Mouse (Mus musculus): ENCODE data around the gene Prss8. TPM values are rescaled to one million over a fixed set of nuclear protein-coding genes. Genes with fewer than 3 reads are reported as not detected.
"Not testable (repeated sequence)": the region's sequence is repeated elsewhere in the genome, so short reads cannot be mapped to it uniquely, and the experiment has no call there.

Prss8 gene
- under 1 TPM; 0.45 to 0.96 TPM for total RNA-seq (2021)
- long read RNA-seq, experiment 1, partial matches to known transcripts = 1 of 3 reads
- long read RNA-seq, experiment 1, other reads (novel, unspliced or antisense) = 2 of 3 reads
- long read RNA-seq, experiment 2, partial matches to known transcripts = 0 of 11 reads
- long read RNA-seq, experiment 2, other reads (novel, unspliced or antisense) = 11 of 11 reads

DNA sequence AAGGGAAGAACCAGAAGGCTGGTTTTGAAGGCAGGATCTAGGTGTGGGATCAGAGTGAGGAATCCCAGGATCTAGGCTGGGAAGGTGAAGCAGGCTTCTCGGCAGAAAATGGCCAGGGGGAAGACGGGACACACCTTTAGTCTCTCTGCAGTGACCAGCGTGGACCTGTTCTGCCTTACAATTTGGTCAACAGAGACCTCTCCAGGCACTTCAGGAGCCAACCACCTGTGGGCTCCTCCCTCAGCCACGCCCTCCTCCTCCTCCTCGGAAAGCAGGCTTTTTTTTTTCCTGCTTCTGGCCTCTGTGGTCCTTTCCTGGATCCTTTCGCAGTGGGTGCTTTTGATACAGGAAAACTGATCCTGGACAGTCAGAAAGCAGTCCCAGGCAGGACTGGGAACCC, at the start of gene Prss8:
TSS of gene Prss8 (minus strand) at position 182 of the 400 bp plus-strand sequence.
- no peak for DNase-seq

DNA sequence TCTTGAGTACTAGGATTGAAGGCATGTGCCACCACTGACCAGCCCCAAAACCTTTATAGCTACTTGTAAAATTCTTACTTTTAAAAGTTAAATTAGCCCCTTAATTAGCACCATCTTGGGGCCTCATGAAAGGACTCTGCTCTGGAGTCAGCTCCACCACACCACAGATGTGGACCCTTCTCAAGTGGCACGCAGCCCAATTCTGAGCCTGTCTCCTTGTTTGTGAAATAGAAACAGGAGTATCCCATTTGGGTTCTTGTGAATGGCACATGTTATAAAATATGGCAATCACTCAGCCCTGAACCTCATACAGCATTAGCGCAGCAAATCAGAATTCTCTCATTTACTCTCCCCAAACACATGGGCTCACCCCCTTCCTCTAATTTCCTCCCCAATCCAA, 49.0 kb upstream of the Prss8 start:
- DNase-seq = no peak

DNA sequence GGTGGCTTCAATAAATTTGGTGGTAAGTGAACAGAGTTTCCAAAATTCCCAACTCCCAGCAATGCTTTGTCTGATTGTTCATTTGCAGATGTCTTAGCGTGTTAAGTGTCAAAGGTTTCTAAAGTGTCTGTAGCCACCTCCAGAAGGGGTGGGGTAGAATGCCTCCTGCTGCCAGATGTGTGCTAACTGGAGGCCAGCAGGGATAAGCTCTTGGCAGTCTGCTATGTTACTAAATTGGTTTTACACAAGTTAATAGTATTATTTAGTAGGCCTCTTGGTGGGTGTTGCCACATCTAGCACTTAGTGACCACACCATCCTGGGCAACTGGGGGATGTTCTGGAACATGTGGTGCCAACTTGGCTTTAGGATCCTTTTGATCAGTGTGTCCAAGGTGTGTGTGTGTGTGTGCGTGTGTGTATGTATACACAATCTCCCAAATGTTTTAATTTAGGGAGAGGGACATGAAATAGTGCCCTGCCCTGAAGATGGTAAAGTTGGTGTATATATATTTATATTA, 44.6 kb upstream of the Prss8 start:
- DNase-seq = peak; percentile 44

DNA sequence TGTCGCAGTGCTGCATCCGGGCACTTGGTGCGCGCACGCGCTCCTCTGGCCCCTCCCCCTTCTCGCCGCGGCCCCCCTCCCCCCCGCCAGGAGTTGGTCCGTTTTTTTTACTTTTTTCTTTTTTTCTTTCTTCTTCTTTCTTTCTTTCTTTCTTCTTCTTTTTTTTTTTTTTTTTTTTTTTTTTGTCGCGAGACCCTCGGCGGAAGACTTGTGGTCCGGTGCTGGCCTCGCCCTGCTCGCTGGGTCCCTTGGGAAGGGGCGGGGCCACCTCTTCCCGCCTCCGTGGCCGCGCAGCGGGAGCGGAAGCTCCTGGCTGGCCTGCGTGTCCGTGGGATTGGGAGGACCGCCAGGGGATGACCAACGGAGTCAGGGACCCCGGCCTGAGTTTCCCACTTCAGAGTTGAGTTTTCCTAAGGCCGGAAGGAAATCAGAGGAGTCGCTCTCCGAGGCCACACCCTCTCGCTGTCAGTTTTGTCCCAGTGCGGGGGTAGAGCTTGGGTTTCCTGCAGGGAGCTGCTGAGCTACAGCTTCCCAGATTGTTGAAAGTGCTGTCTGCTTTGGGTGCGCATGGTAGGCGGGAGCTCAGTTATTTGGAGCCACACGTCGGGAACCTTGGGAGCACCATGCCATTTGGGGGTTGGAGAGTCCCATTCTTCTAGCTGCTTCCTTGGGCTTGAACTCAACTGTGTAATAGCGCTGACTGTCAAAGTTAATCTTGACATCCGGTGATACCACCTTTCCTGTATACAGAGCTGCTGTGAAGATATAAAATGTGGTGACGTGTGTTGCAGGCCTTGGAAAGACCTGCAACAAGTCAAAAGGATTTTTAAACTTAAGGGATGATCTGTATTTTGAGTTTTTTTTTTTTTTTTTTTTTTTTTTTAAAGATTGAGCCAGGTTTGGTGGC, 38.3 kb upstream of the Prss8 start:
- peak; percentile 88 for DNase-seq

DNA sequence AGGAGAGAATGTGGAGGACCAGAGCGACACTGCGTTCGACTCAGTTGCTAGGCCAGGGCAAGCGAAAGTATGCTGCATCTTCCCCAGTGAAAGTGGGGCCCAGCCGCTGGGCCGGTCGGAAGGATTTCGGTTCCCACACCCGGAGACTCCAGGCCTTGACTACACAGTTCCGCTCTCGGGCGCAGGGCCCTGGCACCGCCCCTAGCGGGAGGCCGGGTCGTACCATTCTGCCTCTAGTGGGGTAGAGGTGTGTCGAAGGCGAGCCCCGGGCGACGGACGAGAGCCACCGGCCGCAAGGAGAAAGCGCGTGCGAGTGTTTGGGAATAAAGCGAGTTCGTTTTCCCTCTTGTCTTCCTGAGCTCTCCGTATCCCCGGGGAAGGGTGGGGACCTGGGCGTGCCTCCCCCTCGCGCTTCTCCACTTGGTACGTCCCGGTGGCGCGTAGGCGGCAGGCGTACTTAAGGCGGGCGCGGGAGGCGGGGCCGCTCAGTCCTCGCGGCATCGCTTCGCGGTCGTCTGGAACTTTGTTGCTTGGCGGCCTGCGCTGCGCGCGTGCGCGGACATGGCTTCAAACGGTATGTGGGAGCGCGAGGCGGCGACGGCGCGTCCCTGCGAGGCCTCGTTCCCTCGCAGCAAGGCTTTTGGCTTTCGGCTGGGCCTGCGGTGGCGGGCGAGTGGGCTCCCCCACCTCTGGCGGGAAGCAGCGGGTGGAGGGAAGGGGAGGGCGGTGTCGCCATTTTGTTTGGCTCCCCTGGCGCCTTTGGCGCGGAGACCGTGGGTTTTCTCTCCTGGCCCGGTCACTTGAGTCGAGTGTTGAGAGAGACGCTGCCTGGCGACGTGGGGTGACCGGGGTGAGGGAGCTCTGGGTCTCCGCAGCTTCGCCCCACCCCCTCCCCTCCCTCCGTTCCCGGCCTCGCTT, 37.4 kb upstream of the Prss8 start, which contains the start of gene Fus:
TSS of gene Fus (plus strand) at position 454 of the 918 bp plus-strand sequence.
- peak; percentile 98 for DNase-seq

DNA sequence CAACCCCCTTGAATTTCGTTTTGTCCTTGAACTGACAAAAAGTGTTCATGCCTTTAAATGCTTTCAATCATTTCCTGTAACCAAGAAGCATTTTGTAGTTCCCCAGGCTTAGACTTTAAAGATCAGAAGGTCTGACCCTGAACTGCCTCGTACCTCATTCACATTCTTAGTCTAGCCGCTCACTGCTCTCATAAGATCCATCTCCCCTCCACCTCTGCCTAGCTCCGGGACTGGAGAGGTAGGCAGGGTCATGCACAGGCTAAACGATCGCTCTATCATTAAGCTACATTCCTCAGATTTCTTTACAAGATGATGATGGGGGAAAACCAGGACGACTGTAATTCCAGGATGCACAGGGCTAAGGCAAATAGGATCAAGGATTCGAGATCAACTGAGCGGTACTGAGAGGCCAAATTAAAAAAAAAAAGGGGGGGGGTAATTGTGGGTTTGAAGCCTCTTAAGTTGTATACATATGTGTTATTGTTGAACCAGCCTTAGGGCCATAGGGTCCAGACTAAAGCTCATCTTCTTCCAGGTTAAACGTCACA, 36.5 kb upstream of the Prss8 start:
- peak; percentile 29 for DNase-seq

DNA sequence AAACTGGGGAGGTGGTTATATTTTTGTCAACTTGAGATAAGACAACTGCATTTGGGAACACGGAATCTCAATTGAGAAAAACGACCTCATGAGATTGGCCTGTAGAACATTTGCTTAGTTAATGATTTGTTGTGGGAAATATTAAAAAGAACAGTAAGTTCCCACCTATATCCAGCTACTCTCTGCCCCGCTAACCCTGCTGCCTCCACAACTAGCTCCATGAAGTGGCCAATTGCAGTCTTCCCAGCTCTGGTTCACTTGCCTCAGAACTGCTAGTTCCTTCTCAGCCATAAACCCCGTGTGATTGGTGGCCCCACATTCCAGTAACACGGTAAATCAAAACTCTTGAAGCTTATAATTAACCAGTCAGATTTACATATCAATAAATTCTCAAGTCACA, 29.5 kb upstream of the Prss8 start:
- DNase-seq = no peak

DNA sequence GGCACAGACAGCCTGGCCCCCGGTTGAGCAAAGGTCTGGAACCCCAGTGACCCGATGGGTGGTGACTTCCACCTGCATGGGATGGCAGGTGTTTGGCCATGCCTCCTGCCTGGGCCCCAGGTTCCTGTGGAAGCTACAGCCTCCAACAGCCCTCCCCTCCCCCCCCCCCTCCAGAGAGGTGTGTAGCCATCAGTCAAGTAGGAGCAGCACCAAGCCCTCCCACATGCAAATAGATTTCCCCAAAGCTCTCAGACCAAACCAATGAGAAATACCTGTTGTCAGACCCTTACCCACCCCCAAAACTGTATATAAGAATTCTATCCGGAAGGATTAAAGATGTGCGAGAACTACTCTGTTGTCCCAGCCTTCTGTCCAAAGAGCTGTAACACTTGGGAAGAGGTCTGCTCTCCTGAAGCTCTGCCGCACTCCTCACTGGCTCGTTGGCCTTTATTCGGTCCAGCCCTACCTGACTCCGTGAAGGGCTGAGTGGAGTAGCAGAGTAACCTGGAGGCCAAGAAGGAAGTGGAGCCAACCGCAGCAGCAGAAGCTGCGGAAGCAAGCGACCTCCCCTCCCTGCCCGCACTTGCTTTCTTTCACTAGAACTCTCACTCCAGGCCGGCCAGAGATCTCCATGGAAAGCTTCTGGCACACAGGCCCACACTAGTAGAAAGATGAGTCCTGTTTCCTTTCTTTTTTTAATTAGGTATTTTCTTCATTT, 23.1 kb upstream of the Prss8 start:
- DNase-seq = no peak

DNA sequence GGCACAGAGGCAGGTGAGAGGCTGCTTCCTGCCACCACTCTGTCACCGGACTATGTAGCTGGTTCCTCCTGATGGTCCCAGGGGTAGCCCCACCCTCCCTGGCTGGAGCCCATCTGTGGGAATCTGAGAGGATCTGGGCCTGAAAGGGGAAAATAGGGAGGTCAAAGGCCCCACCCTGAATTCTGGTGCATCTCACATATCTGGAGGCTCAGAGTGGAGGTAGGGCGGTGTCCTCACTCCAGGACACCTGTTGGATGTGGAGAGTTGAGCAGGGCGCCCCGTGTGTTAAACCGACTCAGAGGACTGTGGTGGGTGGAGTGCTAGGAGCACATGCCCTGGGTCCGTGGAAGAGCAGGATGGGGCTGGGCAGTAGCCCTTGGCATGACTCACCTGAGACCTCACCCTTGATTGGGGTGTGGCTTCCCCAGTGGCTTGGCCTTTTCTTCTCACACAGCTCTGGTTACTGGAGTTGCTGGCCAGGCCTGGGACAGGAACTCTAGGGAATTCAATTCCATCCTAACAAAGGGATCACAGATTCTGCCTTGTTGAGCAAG, 16.6 kb upstream of the Prss8 start, which contains the start of gene Prss36:
TSS of gene Prss36 (minus strand) at position 256 of the 554 bp plus-strand sequence.
- DNase-seq = no peak

DNA sequence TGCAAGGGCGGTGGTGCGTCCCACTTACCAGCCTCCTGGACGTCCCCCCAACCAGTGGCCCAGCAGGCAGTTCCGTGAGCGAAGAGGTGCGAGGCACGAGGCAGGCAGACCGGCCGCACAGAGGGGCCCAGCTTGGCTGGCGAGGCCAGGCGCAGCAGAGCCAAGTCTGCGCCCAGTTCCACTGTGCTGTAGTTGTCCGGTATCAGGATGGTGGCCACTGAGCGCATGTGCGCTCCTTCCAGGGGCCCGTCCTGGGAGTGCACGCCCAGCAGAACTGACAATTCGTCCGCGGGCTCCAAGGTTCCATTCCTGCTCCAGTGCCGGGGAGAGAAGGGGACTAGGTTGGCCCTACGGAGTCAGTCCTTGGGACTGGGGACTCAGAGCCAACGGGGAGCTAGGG, 14.7 kb upstream of the Prss8 start:
- DNase-seq = peak; percentile 62

DNA sequence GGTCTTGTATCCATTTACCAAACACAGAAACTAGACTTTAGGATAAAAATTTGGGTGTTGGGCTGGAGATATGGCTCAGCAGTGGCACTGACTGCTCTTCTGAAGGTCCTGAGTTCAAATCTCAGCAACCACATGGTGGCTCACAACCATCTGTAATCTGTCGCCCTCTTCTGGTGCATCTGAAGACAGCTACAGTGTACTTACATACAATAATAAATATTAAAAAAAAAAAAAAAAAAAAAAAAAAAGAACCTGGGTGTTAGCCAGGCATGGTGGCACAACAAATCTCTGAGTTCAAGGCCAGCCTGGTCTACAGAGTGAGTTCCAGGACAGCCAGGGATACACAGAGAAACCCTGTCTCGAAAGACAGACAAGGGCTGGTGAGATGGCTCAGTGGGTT, 12.2 kb upstream of the Prss8 start:
- not testable (repeated sequence) for DNase-seq

DNA sequence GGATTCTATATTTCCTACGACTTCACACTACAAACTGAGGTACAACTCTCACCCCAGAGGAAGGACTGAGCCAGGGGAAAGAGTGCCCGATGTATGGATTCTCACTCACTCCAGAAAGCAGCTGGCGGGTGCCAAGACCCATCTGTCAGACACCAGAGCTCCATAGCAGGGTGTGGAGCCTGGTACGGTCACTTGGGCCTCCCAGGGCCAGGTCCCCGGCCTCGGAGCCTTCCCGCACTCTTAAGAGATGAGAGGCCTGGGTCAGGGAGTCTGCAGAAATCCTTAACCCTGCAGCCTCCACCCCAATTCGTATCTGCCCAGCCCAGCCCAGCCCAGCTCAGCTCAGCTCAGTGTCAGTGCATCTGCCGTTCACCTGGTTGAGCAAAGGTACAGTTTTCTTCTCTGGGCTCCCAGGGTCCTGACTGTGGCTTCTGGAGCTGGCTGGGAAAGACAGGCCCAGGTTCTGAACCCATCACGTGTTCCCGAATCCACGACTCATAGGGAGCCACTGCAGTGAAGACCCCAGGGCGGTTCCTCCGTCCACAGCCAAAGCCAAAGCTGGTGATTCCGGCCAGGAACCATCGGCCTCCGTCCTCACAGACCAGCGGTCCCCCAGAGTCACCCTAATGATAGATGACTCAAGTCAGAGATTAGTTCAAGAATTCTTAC, 6.4 kb upstream of the Prss8 start:
- DNase-seq = no peak

DNA sequence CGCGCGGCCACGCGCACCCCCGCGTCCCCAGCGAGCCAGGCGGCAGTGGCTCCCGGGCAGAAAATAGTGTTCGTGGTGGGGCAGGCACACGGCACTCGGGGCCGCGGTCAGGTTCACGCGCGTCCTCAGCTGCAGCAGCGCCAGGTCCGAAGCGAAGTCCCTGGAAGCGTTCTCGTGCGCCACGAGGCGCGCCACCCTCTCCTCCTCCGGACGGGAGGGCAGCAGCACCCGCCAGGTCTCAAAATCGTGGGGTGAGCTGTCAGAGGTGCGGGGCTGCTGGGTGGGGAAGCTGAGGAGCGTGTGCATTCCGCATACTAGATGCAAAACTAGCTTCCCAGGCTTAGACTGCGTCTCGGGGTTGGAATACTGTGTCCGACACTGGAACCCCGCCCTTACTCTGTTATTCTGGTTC, 5.8 kb upstream of the Prss8 start:
- no peak for DNase-seq

DNA sequence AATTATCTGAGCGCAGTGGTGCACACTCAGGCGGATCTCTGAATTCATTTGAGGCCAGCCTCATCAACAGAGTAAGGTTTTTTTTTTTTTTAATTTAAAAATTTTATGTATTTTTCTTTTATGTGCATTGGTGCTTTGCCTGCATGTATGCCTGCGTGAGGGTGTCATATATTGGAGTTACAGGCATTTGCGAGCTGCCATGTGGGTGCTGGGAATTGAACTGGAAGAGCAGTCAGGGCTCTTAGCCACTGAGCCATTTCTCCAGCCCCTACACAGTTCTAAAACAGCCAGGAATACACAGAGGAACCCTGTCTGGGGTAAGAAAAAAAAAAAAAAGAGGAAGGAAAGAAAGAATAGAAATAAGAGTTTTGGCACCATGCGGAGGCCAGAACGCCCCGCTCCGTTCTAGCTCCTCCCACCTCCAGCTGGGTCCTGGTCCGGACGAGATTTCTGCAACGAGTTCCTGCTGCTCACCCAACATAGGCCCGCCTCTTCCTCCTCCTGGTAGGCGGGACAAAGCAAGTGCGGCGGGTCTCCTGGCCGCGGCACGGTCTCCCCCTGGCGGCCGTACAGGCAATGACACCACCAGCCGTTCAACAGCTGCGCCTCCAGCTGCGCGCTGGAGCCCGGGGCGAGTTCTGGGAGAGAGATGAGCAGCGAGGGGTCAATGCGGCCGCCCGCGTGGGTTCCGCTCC, 5.3 kb upstream of the Prss8 start:
- peak; percentile 98 for DNase-seq

DNA sequence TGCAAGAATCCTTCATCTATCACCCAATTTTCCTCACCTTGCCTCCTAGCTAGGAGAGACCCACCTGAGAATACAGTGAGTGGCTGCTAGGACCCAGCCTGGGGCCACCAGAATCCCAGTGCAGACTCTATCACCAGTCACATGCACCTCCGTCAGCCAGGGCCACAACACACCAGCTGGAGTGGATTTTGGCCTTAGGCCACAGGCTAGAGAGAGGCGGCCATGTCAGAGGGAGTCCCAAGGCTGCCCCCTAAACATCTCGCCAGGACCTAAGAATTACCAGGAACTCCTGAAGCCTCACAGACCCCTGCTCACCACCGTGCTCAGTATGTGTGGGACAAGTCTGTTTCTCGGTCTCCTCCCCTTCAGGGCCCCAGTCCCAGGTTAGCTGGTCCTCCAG, 4.2 kb upstream of the Prss8 start:
- DNase-seq = no peak

DNA sequence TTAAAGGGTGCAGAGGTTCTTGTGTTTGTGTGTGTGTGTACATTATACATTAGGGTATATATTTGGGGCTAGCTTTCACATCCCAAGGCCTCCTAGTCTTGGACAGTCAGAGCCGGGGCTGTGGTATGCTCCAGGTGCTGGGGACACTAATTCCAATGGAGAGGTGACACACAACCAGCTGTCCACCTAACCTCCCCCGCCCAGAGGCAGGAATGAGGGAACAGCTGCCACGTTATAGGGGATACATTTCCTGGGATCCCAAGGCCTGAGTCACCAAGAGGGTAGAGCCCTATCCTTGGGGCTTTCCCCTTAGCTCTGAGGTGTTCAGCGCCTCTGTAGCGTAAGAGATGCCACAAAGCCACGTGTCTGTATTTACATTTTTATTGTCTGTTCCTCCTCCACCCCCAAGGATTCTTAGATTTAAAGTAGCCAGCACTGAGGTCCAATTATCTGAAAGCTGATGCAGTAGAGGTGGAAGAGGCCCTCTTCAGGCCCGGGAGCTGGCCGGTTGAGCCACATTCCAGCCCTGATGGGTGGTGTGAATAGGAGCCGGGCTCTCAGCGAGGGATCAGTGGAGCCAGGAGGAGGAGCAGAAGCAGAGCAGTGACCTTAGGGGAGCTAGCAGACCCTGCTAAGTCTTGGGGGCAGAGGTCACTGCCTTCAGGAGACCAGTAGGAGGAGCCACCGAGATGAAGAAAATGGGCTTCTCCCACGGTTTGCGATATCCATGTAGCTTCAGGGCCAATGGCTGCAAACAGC, 2.5 kb upstream of the Prss8 start:
- DNase-seq = no peak

DNA sequence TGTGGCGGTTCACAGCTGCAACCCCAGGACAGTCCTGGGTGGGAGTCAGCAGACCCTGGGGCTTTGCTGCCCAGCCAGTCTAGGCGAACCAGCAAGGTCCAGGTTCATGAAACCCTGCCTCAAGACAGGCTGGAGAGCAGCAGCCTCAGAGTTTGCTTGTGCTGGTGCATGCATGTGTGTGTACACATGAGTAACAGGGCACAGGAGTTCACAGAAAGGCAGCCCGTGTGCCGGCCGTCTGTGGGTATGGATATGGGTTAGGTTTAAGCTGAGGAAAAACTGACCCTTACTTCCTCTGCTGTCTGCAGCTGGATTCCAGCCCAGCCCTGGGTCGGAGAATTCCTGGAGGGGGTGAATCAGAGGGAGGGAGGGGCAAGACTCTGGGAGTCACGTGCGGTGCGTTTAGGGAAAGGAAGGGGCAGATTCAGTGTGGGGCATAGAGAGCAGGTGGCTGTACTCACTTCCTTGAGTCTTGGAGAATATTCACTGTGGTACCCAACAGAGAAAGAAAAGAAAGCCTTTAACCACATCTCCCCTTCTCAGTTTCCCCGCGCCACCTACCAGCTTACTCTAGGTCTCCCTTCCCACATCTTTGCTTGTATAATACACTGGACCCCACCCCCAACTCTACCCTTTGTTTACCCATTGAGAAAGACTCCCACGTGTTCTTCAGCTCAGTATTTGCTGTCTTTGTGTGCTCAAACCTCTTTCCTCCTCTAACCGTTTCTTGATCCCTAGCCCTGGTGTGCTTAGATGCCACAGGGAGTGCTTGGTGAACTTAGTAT, 1.6 kb upstream of the Prss8 start:
- DNase-seq = peak; percentile 70

DNA sequence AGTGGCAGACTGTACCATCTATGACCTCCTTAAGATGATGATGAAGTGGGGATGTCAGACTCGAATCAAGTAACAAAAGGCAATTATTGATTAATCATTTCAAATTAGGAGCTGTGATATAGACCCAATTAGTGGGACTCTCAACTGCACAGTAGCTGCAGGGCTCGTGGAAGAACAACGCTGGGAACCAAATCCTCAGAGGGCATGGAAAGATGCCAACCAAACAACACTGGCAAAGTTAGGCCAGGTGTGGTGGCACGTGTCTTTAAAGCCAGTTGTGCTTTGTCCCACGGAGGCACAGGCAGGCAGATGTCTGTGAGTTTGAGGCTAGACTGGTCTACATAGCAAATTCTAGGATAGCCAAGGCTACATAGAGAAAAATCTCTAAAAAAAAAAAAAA, 732 bp upstream of the Prss8 start:
- DNase-seq = no peak
